Mouse (Mus musculus): ENCODE results near the gene Ovca2.
"Not testable (repeated sequence)": the region's sequence is repeated elsewhere in the genome, so short reads cannot be mapped to it uniquely, and the experiment has no call there.

The Ovca2 gene

GRCm38 (mm10) chr11:75194121-75194849, 15.7 kb upstream of the Ovca2 start:
- peak; percentile 26 for DNase-seq

GRCm38 (mm10) chr11:75193256-75194071, 14.8 kb upstream of the Ovca2 start, which contains the start of gene Rtn4rl1:
Rtn4rl1 (plus strand) TSS chr11:75193783.
- DNase-seq: peak; percentile 68

GRCm38 (mm10) chr11:75192336-75193214, 13.9 kb upstream of the Ovca2 start:
- DNase-seq: peak; percentile 73

GRCm38 (mm10) chr11:75191841-75192240, 13.2 kb upstream of the Ovca2 start:
- no peak for DNase-seq

GRCm38 (mm10) chr11:75190905-75191441, 12.3 kb upstream of the Ovca2 start, which contains the start of gene Dph1:
Dph1 (minus strand) TSS chr11:75191241.
- no peak for DNase-seq

GRCm38 (mm10) chr11:75190371-75190724, 11.7 kb upstream of the Ovca2 start:
- DNase-seq: peak; percentile 74

GRCm38 (mm10) chr11:75189713-75190370, 11.2 kb upstream of the Ovca2 start:
- DNase-seq: no peak

GRCm38 (mm10) chr11:75184986-75185385, 6.4 kb upstream of the Ovca2 start:
- no peak for DNase-seq

GRCm38 (mm10) chr11:75184573-75184972, 5.9 kb upstream of the Ovca2 start:
- DNase-seq: no peak

- DNase-seq: no peak
Measured at GRCm38 (mm10) chr11:75183917-75184570, 5.4 kb upstream of the Ovca2 start.

GRCm38 (mm10) chr11:75178011-75178410, 624 bp downstream of the Ovca2 start:
- no peak for DNase-seq

GRCm38 (mm10) chr11:75174574-75174973, 4.1 kb downstream of the Ovca2 start:
- DNase-seq: not testable (repeated sequence)

- DNase-seq: no peak
Measured at GRCm38 (mm10) chr11:75173799-75174165, 4.9 kb downstream of the Ovca2 start.

- DNase-seq: peak; percentile 97
Measured at GRCm38 (mm10) chr11:75173095-75173798, 5.4 kb downstream of the Ovca2 start.

GRCm38 (mm10) chr11:75172151-75173094, 6.2 kb downstream of the Ovca2 start:
- DNase-seq: peak; percentile 71

- DNase-seq: no peak
Measured at GRCm38 (mm10) chr11:75171186-75171865, 7.3 kb downstream of the Ovca2 start.

- DNase-seq: peak; percentile 91
Measured at GRCm38 (mm10) chr11:75170136-75170751, 8.4 kb downstream of the Ovca2 start.

- peak; percentile 37 for DNase-seq
Measured at GRCm38 (mm10) chr11:75169405-75170080, 9.1 kb downstream of the Ovca2 start, which contains the start of gene Hic1. Hic1 (minus strand) TSS chr11:75169519.

Data from right cerebral cortex, postnatal 4 days (tissue).